ENCODE assay signal across 9 mouse cellular contexts in the genomic region with DNA sequence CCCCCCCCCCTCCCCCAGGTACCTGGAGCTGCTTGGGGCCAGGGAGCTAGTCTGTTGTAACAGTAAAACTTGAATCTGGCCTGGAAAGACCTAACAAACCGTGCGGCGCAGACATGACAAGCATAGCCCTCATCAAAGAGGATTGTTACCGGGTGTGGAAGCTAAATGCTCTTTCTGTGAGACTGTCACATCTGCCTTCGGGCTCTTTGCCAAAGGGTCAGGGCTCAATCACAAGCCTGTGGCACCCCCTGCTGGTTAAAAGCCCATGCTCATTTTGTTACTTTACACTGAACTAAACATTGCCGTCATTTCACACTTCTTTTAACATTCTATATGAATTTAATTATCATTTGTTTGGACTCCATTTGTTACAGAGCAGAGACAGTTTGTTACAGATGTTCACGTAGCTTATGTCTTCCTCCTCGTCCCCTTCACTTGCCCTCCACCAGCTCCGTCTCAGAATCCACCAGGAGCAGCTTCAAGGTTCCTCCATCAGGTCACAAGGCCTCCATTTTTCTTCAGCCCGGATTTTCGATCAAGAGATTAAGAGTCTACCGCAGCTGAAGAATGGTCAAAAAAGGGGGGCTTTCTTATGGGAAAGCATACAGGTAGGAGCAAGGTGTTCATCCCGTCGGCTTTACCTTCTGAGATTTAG.
DNase-seq lines count a peak whose midpoint lies in the region; ATAC-seq lines count a peak whose summit lies in the region.
"Had no signal": no experiment of that assay in that cellular context is flagged by ENCODE, and none has a peak within 500 bp of the region (broad histone marks: within the 10 kb centered on the region; RNA-seq: fewer than 3 reads in every experiment).

No protein-coding gene starts in this region.

- H3K9me3 ChIP-seq in forebrain, embryonic 14.5 days (replicated peaks; ENCODE audit: control insufficient read depth, low read length): no peaks in the 10 kb centered on the region
- no peaks in the 10 kb centered on the region for H3K9me3 ChIP-seq in hindbrain, embryonic 11.5 days (ENCODE audit: control insufficient read depth, low read length)
- no peaks in the 10 kb centered on the region for H3K9me3 ChIP-seq in lung, embryonic 15.5 days
- H3K9me3 ChIP-seq: liver, embryonic 15.5 days had no signal

- peak; percentile 24 for DNase-seq in MEL-GATA-1-ER (ENCODE audit: extremely low read depth, low read depth)
- peak; percentile 13 for DNase-seq in c-Kit-positive CD71-positive TER-119-positive erythroid progenitor cells, embryonic 14.5 days (ENCODE audit: low spot score)
- DNase-seq in forebrain, embryonic 14.5 days (ENCODE audit: low spot score): peak; percentile 96
- peak; percentile 95 for DNase-seq in hindbrain, embryonic 11.5 days (ENCODE audit: low spot score)
- DNase-seq in layer of hippocampus, adult 9-10 months (ENCODE audit: low spot score): peak; percentile 87
- peak; percentile 74 for DNase-seq in retina, adult 2 months (ENCODE audit: low read depth, low spot score)
- DNase-seq in urinary bladder, postnatal 4 days (ENCODE audit: low spot score in 2 of 2): peak; percentile 38 to 75

- no peaks in the 10 kb centered on the region for H3K36me3 ChIP-seq in forebrain, embryonic 14.5 days (ENCODE audit: control insufficient read depth, insufficient read depth, low read length)
- H3K36me3 ChIP-seq in hindbrain, embryonic 11.5 days (ENCODE audit: control insufficient read depth, insufficient read depth, low read length): no peaks in the 10 kb centered on the region
- H3K36me3 ChIP-seq in lung, embryonic 15.5 days: no peaks in the 10 kb centered on the region
- H3K36me3 ChIP-seq: liver, embryonic 15.5 days had no signal

- H3K4me3 ChIP-seq in forebrain, embryonic 14.5 days (ENCODE audit: low read depth, low read length): peak overlapping the region; percentile 21
- H3K4me3 ChIP-seq in hindbrain, embryonic 11.5 days (ENCODE audit: low read depth, low read length): peak overlapping the region; percentile 36
- H3K4me3 ChIP-seq in lung, embryonic 15.5 days: 0 out of 2 replicates have a peak overlapping the region, but pooled peaks have one; percentile 6
- H3K4me3 ChIP-seq: liver, embryonic 15.5 days had no signal

- peak overlapping the region; percentile 63 for H3K4me2 ChIP-seq in forebrain, embryonic 14.5 days (ENCODE audit: low read length)
- peak overlapping the region; percentile 68 for H3K4me2 ChIP-seq in hindbrain, embryonic 11.5 days (replicated peaks; ENCODE audit: low read depth, low read length)
- H3K4me2 ChIP-seq in lung, embryonic 15.5 days: peak overlapping the region; percentile 49
- H3K4me2 ChIP-seq: liver, embryonic 15.5 days had no signal

- peak; percentile 87 for ATAC-seq in forebrain, embryonic 14.5 days
- ATAC-seq in hindbrain, embryonic 11.5 days (ENCODE audit: low FRiP score): peak; percentile 86
- ATAC-seq in lung, embryonic 15.5 days (ENCODE audit: borderline replicate concordance, extremely low read depth, low FRiP score, low TSS enrichment): 0 out of 2 replicates have a peak, but pooled peaks have one; percentile 39

- peak overlapping the region; percentile 53 for H3K27ac ChIP-seq in forebrain, embryonic 14.5 days (ENCODE audit: low read depth, low read length)
- H3K27ac ChIP-seq in hindbrain, embryonic 11.5 days (ENCODE audit: low read depth, low read length): peak overlapping the region; percentile 81
- no peak overlapping the region for H3K27ac ChIP-seq in lung, embryonic 15.5 days
- H3K27ac ChIP-seq: liver, embryonic 15.5 days had no signal

- no peaks in the 10 kb centered on the region for H3K27me3 ChIP-seq in forebrain, embryonic 14.5 days (replicated peaks; ENCODE audit: control insufficient read depth, insufficient read depth, low read length)
- no peaks in the 10 kb centered on the region; the same call in 1 of the 2 replicates for H3K27me3 ChIP-seq in hindbrain, embryonic 11.5 days (ENCODE audit: control insufficient read depth, insufficient read depth, low read length)
- H3K27me3 ChIP-seq in lung, embryonic 15.5 days: peaks cover 27% of the 10 kb centered on the region

- WGBS in forebrain, embryonic 14.5 days: 6% methylated on average over 14 of the region's 14 CpGs
- WGBS in hindbrain, embryonic 11.5 days: 10% methylated on average over 14 of the region's 14 CpGs
- 8% methylated on average over 14 of the region's 14 CpGs for WGBS in lung, embryonic 15.5 days

- H3K4me1 ChIP-seq in forebrain, embryonic 14.5 days (ENCODE audit: control insufficient read depth, insufficient read depth, low read length): peaks cover 14% of the 10 kb centered on the region
- 0 out of 2 replicates have a peak, but pooled peaks cover 2% of the 10 kb centered on the region for H3K4me1 ChIP-seq in hindbrain, embryonic 11.5 days (replicated peaks; ENCODE audit: control insufficient read depth, insufficient read depth, low read length)
- 0 out of 2 replicates have a peak, but pooled peaks cover 3% of the 10 kb centered on the region for H3K4me1 ChIP-seq in lung, embryonic 15.5 days
- H3K4me1 ChIP-seq: liver, embryonic 15.5 days had no signal

- H3K9ac ChIP-seq in forebrain, embryonic 14.5 days (ENCODE audit: low read length): peak overlapping the region; percentile 54; the same call in 1 of the 2 replicates
- H3K9ac ChIP-seq in hindbrain, embryonic 11.5 days (ENCODE audit: low read depth, low read length): peak overlapping the region; percentile 56
- no peak overlapping the region for H3K9ac ChIP-seq in lung, embryonic 15.5 days
- H3K9ac ChIP-seq: liver, embryonic 15.5 days had no signal

Comparison
In these comparisons a context has a peak if more than half of its experiments do, and no peak if none do; other contexts are left out.
1. DNase-seq: peak in every context shown above with its lines; median percentile 96 in forebrain, embryonic 14.5 days; 95 in hindbrain, embryonic 11.5 days; 87 in layer of hippocampus, adult 9-10 months; 74 in retina, adult 2 months; 56 in urinary bladder, postnatal 4 days; 24 in MEL-GATA-1-ER; 13 in c-Kit-positive CD71-positive TER-119-positive erythroid progenitor cells, embryonic 14.5 days.